Mouse (Mus musculus) liver, embryonic 13.5 days (tissue): ENCODE data around the gene Hoxa7. TPM values are rescaled to one million over a fixed set of nuclear protein-coding genes. Genes with fewer than 3 reads are reported as not detected.

ENCODE experiments used
- ATAC-seq: fragments of 200-750 bp; cut with Nextera tagmentation; 2 replicates; pipeline ENCODE4 v1.8.0; 2017; ENCODE audit warnings: low read depth, mild to moderate bottlenecking, moderate number of reproducible peaks, moderate library complexity
- DNase-seq: peaks from one replicate; pipeline ENCODE4 v3.0.0; 2022
- H3K27ac ChIP-seq: fragments of 300-500 bp; sonication (generic); 2 replicates; pipeline ENCODE4 v1.5.1; 2015; ENCODE audit warnings: moderate library complexity, mild to moderate bottlenecking, inconsistent platforms
- H3K27me3 ChIP-seq: fragments of 300-500 bp; sonication (generic); 2 replicates; pipeline ENCODE4 v1.6.1; 2015; ENCODE audit warnings: mild to moderate bottlenecking, inconsistent platforms
- H3K36me3 ChIP-seq: fragments of 300-500 bp; sonication (generic); 2 replicates; pipeline ENCODE4 v1.6.1; 2015; ENCODE audit warnings: mild to moderate bottlenecking, inconsistent platforms
- H3K4me1 ChIP-seq: fragments of 300-500 bp; sonication (generic); replicated peaks from 2 replicates; pipeline ENCODE4 v1.6.1; 2015; ENCODE audit warnings: inconsistent platforms
- H3K4me2 ChIP-seq: fragments of 300-500 bp; sonication (generic); 2 replicates; pipeline ENCODE4 v1.6.1; 2015; ENCODE audit warnings: inconsistent platforms, mild to moderate bottlenecking, moderate library complexity
- H3K4me3 ChIP-seq: fragments of 300-500 bp; sonication (generic); replicated peaks from 2 replicates; pipeline ENCODE4 v1.5.1; 2015; ENCODE audit warnings: mild to moderate bottlenecking, inconsistent platforms
- H3K9ac ChIP-seq: fragments of 300-500 bp; sonication (generic); 2 replicates; pipeline ENCODE4 v1.6.1; 2015; ENCODE audit warnings: mild to moderate bottlenecking, inconsistent platforms
- H3K9me3 ChIP-seq: fragments of 300-500 bp; sonication (generic); replicated peaks from 2 replicates; pipeline ENCODE4 v1.6.1; 2016; ENCODE audit warnings: inconsistent platforms
- WGBS: fragments of 180-500 bp; shearing (Covaris S2); methylation state at CpG from one replicate; pipeline ENCODE4 v1.1.7; 2015; ENCODE audit not compliant: insufficient replicate concordance; 5-methylcytosine and 5-hydroxymethylcytosine counted together
- polyA plus RNA-seq: library from polyadenylated mRNA; unstranded; fragments of >200 nt; fragmentation: Nextera tagmentation; extraction: Ambion mirVana; gene quantifications from 2 replicates; pipeline ENCODE4 v1.2.1, GENCODE M21; 2015

Hoxa7 gene
- polyA plus RNA-seq, 1 experiment from 2014 or later, result 0.52 TPM

DNA sequence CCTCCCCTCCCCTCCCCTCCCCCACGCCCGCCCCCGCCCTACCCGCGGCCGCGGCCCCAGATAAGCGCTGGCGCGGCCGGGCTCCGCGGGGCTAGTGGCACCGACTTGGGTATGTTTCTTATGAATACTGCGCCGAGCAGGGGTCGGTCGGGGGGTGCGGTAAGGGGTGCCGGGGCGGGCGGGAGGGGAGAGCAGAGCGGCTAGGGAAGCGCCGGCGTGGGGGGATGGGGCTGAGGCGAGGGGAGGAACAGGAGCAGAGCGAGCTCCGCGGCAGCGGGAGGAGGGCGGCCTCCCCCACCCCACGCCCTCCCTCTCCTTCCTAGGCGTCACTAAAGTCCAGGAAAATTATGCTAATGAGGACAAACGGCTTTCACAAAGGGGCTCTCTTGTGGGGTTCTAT is 45.8 kb downstream of the Hoxa7 start:
- Histone ChIP-seq H3K9me3 (no peaks in the 10 kb centered on the region), H3K27me3 (peaks cover 100% of the 10 kb centered on the region), H3K36me3 (no peaks in the 10 kb centered on the region), H3K4me1 (peaks cover 8% of the 10 kb centered on the region), H3K4me2 (peak overlapping the region; percentile 39), H3K4me3 (peak overlapping the region; percentile 43), H3K27ac (peak overlapping the region; percentile 66; the same call in 1 of the 2 replicates), H3K9ac (peak overlapping the region; percentile 50)
- DNase-seq (no peak), ATAC-seq (no peak)
- under 1% methylated on average over 17 of the region's 35 CpGs for WGBS

DNA sequence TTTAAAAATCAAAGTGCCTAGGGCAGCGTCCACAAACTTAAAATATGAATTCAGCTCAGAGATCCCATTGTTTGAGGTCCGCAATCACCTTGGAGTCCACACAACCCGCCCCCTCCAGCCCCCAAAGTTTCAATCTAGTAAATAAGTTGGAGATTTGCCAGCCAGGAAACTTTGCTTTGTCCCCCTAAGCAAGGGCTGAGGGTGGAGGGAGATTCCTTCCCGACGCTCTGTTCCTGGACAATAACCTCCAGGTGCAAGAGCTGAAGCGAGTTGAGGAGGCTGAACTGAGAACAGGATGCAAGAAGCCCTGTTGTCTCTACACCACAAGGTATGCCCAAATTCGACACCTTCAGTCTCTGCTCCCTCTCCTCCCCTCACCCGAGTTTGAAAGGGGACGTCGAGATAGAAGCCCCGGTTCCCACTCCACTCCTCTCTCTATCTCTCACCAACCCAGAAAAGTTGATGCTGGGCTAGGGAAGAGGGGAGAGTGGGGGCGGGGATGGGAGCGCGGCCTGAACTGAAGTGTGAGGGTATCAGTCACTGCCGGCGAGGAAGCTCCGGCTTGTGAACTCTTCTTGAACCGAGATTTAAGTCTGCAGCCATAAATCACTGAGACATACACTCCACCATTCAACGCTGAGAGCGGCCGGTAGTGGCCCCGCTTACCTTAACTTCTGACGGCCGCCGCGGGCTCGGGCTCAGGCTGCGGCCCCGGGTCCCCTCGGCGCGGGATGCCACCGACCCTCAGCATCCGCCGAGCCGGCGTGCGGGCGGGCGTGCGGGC is 46.5 kb downstream of the Hoxa7 start:
- Histone ChIP-seq H3K4me1 (peaks cover 11% of the 10 kb centered on the region), H3K9ac (peak overlapping the region; percentile 50), H3K4me3 (peak overlapping the region; percentile 43), H3K4me2 (peak overlapping the region; percentile 39; the same call in 1 of the 2 replicates), H3K9me3 (no peaks in the 10 kb centered on the region), H3K27me3 (peaks cover 100% of the 10 kb centered on the region), H3K27ac (peak overlapping the region; percentile 66), H3K36me3 (no peaks in the 10 kb centered on the region)
- 3% methylated on average over 41 of the region's 41 CpGs for WGBS
- DNase-seq (no peak), ATAC-seq (no peak)

DNA sequence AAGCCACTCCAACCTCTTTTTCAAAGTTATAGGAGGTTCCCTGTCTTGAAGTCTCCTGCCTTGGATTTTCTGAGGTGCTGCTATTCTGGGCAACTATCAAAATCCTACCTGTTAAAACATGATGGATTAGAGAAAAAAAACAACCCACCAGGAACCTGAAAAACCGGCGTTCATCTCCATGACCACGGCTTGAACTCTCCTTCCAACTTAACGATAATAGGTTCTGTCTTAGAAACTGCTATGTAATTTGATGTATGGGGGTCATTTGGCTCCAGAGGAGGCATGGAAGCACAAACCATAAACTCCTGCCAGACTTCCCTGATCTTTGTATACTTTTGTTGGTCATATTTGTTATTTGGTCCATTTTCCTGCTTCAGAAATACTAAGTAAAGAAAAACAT is 48.0 kb downstream of the Hoxa7 start:
- Histone ChIP-seq H3K9me3 (no peaks in the 10 kb centered on the region), H3K27me3 (peaks cover 100% of the 10 kb centered on the region), H3K4me3 (no peak overlapping the region), H3K36me3 (no peaks in the 10 kb centered on the region), H3K4me1 (peaks cover 11% of the 10 kb centered on the region), H3K4me2 (no peak overlapping the region), H3K27ac (no peak overlapping the region), H3K9ac (no peak overlapping the region)
- 7% methylated on average over 4 of the region's 4 CpGs for WGBS
- ATAC-seq (no peak), DNase-seq (no peak)

DNA sequence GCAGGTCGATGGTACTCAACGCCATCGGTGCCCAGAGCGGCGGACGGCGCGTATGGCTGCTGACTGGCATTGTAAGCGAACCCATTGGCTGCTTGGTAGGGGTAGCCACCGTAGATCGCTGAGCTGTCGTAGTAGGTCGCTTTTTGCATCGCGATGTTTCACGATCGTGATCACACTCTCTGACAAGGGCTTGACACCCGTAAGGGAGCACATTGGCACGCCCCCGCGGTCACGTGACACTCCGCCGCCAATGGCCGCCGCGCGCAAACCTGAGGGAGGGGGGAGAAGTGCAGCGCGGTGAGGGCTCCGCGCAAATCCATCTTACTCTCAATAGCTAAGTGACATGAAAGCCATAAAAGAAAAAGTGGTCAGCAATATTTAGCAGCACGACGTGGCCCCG is 49.2 kb downstream of the Hoxa7 start:
- 0 out of 2 replicates have a peak overlapping the region, but pooled peaks have one; percentile 47 for H3K27ac ChIP-seq
- H3K9ac ChIP-seq, result no peak overlapping the region
- WGBS, result 3% methylated on average over 34 of the region's 35 CpGs
- ATAC-seq (no peak), DNase-seq (peak; percentile 28)
- no peaks in the 10 kb centered on the region for H3K9me3 ChIP-seq
- H3K36me3 ChIP-seq, result no peaks in the 10 kb centered on the region
- peak overlapping the region; percentile 44 for H3K4me2 ChIP-seq
- peaks cover 100% of the 10 kb centered on the region for H3K27me3 ChIP-seq
- H3K4me1 ChIP-seq, result peaks cover 11% of the 10 kb centered on the region
- peak overlapping the region; percentile 26 for H3K4me3 ChIP-seq

DNA sequence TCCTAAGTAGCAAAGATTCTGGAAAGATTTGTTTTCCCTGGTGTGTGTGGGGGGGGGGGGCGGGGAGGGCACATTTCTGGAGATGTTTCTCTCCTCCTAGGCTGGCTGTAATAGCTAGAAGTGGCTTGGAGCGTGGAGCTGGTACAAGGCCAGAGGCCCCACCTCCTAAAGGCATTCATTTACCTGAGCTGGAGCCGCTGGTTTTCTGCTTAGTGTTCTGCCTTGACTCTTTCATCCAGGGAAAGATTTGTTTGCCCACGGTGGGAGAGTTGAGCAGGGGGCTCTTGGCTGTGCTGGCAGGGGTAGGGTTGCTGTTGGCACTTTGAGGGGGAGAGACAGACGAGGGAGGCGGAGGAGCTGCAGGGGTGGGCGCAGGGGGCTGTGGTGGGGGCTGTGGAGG is 49.7 kb downstream of the Hoxa7 start:
- Histone ChIP-seq H3K27me3 (peaks cover 100% of the 10 kb centered on the region), H3K4me2 (peak overlapping the region; percentile 44; the same call in 1 of the 2 replicates), H3K4me1 (peaks cover 11% of the 10 kb centered on the region), H3K9ac (no peak overlapping the region), H3K36me3 (no peaks in the 10 kb centered on the region), H3K27ac (no peak overlapping the region), H3K4me3 (no peak overlapping the region), H3K9me3 (no peaks in the 10 kb centered on the region)
- ATAC-seq (no peak), DNase-seq (no peak)
- 30% methylated on average over 7 of the region's 7 CpGs for WGBS

DNA sequence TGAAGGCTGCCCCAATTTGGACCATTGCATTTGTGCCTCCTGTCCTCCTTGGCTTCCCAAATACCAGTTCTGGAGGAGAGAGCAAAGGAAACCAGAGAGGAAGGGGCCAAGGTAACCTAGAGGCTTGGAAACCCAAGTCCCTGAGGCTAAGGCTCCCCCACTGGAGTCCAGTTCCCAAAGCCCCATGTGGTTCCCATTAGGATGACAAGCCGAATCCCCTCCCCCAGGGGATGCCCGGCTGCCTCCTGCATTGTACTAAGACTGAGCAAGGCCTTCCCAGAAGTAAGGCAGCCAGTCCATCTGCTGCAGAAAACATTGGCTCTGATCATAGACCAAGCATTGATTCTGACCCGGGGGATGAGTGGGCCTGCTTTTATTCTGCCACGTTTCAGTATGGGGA is 50.3 kb downstream of the Hoxa7 start:
- Histone ChIP-seq H3K9me3 (no peaks in the 10 kb centered on the region), H3K27me3 (peaks cover 100% of the 10 kb centered on the region), H3K4me2 (no peak overlapping the region), H3K4me3 (no peak overlapping the region), H3K9ac (no peak overlapping the region), H3K27ac (peak overlapping the region; percentile 32; the same call in 1 of the 2 replicates), H3K36me3 (no peaks in the 10 kb centered on the region), H3K4me1 (peaks cover 11% of the 10 kb centered on the region)
- DNase-seq, result no peak
- WGBS, result 17% methylated on average over 4 of the region's 4 CpGs
- ATAC-seq, result no peak

DNA sequence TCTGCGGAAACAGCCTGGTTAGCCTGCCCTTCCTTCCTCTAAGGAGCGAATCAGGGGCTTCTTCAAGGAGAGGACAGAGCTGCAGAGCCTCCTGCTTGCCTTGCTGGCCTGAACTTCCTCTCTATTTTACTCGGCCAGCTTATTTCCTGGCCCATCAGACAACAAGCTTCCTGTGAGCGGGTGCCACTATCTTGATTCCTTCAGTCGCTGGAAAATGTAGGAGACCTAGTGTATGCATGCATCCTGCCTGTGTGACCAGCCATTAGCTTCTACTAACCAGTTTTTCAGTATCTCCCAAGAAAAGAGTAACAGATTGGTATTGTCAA is 50.8 kb downstream of the Hoxa7 start:
- DNase-seq (no peak), ATAC-seq (no peak)
- H3K27ac ChIP-seq, result peak overlapping the region; percentile 66
- no peak overlapping the region for H3K9ac ChIP-seq
- no peaks in the 10 kb centered on the region for H3K9me3 ChIP-seq
- peak overlapping the region; percentile 17; the same call in 1 of the 2 replicates for H3K4me2 ChIP-seq
- no peak overlapping the region for H3K4me3 ChIP-seq
- H3K27me3 ChIP-seq, result peaks cover 100% of the 10 kb centered on the region
- no peaks in the 10 kb centered on the region for H3K36me3 ChIP-seq
- H3K4me1 ChIP-seq, result peaks cover 11% of the 10 kb centered on the region
- 4% methylated on average over 5 of the region's 5 CpGs for WGBS

DNA sequence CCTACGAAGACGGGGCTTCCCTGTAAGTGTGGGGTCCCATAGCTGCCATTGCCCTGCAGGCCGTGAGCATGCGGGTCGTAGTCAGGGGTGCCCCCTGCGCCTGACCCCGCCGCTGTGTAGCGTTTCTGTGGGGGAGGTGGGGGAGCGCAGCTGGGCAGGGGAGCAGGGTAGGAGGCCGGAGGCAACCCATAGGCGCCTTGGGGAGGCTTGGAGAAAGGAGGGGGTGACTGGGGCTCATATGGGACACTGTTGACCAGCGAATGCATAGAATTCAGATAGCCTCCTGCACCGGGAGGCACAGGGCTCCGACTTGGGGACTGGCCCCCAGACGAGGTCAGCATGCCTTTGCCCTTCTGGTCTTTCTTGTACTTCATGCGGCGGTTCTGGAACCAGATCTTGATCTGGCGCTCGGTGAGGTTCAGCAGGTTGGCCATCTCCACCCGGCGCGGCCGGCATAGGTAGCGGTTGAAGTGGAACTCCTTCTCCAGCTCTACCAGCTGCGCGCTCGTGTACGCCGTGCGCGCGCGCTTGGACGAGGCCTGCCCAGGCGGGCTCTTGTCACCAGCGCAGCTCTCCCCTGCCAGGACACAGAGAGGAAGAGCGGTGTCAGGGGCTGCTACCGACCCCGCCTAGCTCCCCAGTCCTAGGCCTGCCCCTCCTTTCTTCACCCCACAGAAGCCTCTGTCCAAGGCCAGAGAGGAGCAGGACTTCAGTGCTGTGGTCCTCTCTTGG is 51.3 kb downstream of the Hoxa7 start:
- Histone ChIP-seq H3K9me3 (no peaks in the 10 kb centered on the region), H3K36me3 (no peaks in the 10 kb centered on the region), H3K4me3 (no peak overlapping the region; the same call in 1 of the 2 replicates), H3K4me2 (peak overlapping the region; percentile 17; the same call in 1 of the 2 replicates), H3K9ac (no peak overlapping the region), H3K4me1 (peaks cover 11% of the 10 kb centered on the region), H3K27ac (peak overlapping the region; percentile 66), H3K27me3 (peaks cover 100% of the 10 kb centered on the region)
- ATAC-seq (peak; percentile 57; the same call in 1 of the 2 replicates), DNase-seq (no peak)
- WGBS, result 5% methylated on average over 40 of the region's 40 CpGs

DNA sequence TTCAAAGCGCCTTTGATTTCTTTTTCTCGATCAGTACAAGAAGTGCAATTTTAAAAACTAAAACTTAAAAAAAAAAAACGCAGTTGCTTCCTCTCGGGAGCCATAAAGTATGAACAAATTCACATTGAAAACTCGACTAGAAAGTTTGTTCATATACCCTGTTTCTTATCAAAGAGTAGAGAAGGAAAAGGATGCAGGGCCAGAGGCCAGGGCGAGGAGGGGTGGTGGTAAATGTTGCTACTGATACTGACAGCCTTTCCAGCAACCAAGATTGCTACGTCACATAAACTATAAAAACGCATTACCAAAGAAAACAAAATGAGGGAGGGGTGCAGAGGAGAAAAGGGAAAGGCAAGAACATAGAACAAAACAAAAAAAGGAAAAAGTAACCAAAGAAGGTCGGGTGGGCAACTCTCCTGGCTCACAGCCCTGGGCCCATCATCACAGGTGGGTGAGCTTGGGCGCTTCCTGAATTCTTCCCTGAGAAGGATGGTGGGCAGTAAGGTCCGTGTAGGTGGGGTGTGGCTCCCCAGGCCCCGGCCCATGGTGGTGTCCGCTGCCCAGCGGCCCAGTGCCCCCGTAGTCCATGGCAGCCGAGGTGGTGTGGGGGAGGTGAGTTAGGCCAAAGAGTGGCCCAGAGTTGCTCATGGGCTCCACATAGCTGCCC is 52.0 kb downstream of the Hoxa7 start:
- 24% methylated on average over 16 of the region's 16 CpGs for WGBS
- Histone ChIP-seq H3K9ac (no peak overlapping the region), H3K27me3 (peaks cover 100% of the 10 kb centered on the region)

DNA sequence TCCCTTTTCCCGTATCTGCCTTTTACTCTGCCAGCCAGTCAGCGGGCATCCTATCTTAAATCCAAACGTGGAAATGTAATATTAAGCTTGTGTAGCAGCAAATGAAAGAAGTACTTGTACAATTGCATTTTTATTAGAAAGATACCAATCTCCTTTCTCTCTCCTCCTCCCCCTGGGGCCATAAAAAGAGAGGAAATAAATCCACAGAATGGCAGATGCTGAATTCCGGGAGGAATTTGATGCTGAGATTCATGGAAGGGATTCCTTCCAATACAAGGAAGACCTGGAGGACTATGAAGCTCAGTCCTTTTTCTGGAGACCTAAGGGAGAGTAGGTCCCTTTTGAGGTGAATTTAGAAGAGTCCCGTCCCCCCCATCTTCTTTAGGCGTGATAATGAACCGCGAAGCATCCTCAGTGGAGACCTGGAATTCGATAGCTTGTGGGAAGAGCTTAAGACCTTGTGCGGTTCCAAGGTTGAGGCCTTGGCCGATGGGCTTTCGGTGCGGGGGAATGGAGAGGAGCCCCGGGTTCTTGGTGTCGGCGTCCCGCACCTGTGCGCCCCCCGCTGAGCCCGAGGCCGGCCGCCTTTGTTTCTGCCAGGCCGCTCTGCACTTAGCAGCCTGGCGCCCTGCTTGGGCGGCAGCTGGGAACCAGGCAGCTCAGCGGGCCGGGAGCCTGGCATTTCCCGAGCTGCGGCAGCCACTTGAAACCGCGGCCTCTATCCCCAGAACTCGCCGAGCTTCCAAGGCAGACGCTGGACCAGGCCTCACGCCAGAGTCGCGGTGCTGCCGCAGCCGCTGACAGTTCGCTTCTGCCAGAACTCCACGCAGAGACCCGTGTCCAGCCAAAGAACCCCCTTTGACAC is 53.2 kb downstream of the Hoxa7 start:
- Histone ChIP-seq H3K4me2 (peak overlapping the region; percentile 19; the same call in 1 of the 2 replicates), H3K27ac (no peak overlapping the region), H3K36me3 (no peaks in the 10 kb centered on the region), H3K9me3 (no peaks in the 10 kb centered on the region), H3K9ac (no peak overlapping the region), H3K27me3 (peaks cover 100% of the 10 kb centered on the region), H3K4me1 (peaks cover 11% of the 10 kb centered on the region), H3K4me3 (no peak overlapping the region)
- no peak for DNase-seq
- WGBS, result 13% methylated on average over 42 of the region's 42 CpGs
- ATAC-seq, result no peak

More for the DNA sequence above, 52.0 kb downstream of the Hoxa7 start:
- Histone ChIP-seq H3K4me2 (no peak overlapping the region), H3K27ac (peak overlapping the region; percentile 66), H3K4me3 (no peak overlapping the region), H3K9me3 (no peaks in the 10 kb centered on the region), H3K36me3 (no peaks in the 10 kb centered on the region), H3K4me1 (peaks cover 11% of the 10 kb centered on the region)
- ATAC-seq (no peak), DNase-seq (no peak)
